Mouse (Mus musculus) forebrain, embryonic 11.5 days (tissue): ENCODE measurements around the gene Sval1. TPM values are rescaled to one million over a fixed set of nuclear protein-coding genes. Genes with fewer than 3 reads are reported as not detected.

ENCODE experiments used
- ATAC-seq: fragments of 200-750 bp; cut with Nextera tagmentation; replicated peaks from 2 replicates; pipeline ENCODE4 v1.8.0; 2017; ENCODE audit warnings: moderate TSS enrichment; ENCODE audit not compliant: low FRiP score
- DNase-seq: peaks from one replicate; pipeline ENCODE4 v3.0.0-alpha.2; 2017; ENCODE audit warnings: low spot score
- H3K27ac ChIP-seq: fragments of 300-500 bp; sonication (generic); 2 replicates; pipeline ENCODE4 v1.5.1; 2014; ENCODE audit warnings: low read depth, low read length
- H3K27me3 ChIP-seq: fragments of 300-500 bp; sonication (generic); 2 replicates; pipeline ENCODE4 v1.6.1; 2014; ENCODE audit warnings: mild to moderate bottlenecking, low read length, mixed read lengths; ENCODE audit not compliant: control insufficient read depth, insufficient read depth
- H3K36me3 ChIP-seq: fragments of 300-500 bp; sonication (generic); 2 replicates; pipeline ENCODE4 v1.6.1; 2014; ENCODE audit warnings: mild to moderate bottlenecking, low read length, moderate library complexity, mixed read lengths; ENCODE audit not compliant: control insufficient read depth, insufficient read depth
- H3K4me1 ChIP-seq: fragments of 300-500 bp; sonication (generic); replicated peaks from 2 replicates; pipeline ENCODE4 v1.6.1; 2014; ENCODE audit warnings: low read length, mixed read lengths; ENCODE audit not compliant: control insufficient read depth, insufficient read depth
- H3K4me2 ChIP-seq: fragments of 300-500 bp; sonication (generic); 2 replicates; pipeline ENCODE4 v1.6.1; 2014; ENCODE audit warnings: low read depth, mild to moderate bottlenecking, low read length, moderate library complexity, mixed read lengths; ENCODE audit not compliant: severe bottlenecking
- H3K4me3 ChIP-seq: fragments of 300-500 bp; sonication (generic); 2 replicates; pipeline ENCODE4 v1.5.1; 2014; ENCODE audit warnings: low read depth, low read length
- H3K9ac ChIP-seq: fragments of 300-500 bp; sonication (generic); 2 replicates; pipeline ENCODE4 v1.6.1; 2014; ENCODE audit warnings: low read length
- H3K9me3 ChIP-seq: fragments of 300-500 bp; sonication (generic); 2 replicates; pipeline ENCODE4 v1.6.1; 2016; ENCODE audit warnings: low read length, mixed read lengths; ENCODE audit not compliant: control insufficient read depth
- WGBS: fragments of 180-500 bp; shearing (Covaris S2); extraction: QIAGEN DNeasy Blood & Tissue Kit; methylation state at CpG from one replicate; pipeline ENCODE4 v1.1.7; 2014; 5-methylcytosine and 5-hydroxymethylcytosine counted together
- polyA plus RNA-seq: library from polyadenylated mRNA; unstranded; fragments of >200 nt; fragmentation: Nextera tagmentation; extraction: Ambion mirVana; gene quantifications from 2 replicates; pipeline ENCODE4 v1.2.1, GENCODE M21; 2014

Sval1 gene
- polyA plus RNA-seq: not detected in 2 replicates

GRCm38 (mm10) chr6:41951330-41951729 is at the start of gene Sval1:
Gene Sval1, plus strand, starts transcription at chr6:41951630.
- H3K4me3 ChIP-seq: no peak within 1 kb of the TSS
- H3K9me3 ChIP-seq: no peaks in the 10 kb centered on the region
- 79% methylated on average over 1 of the region's 1 CpGs for WGBS
- no peaks in the 10 kb centered on the region for H3K36me3 ChIP-seq
- H3K4me1 ChIP-seq: no peaks in the 10 kb centered on the region
- H3K9ac ChIP-seq: no peak within 1 kb of the TSS
- H3K27ac ChIP-seq: no peak within 1 kb of the TSS
- no peaks in the 10 kb centered on the region for H3K27me3 ChIP-seq
- no peak within 1 kb of the TSS for H3K4me2 ChIP-seq
- ATAC-seq: no peak
- no peak for DNase-seq

DNA sequence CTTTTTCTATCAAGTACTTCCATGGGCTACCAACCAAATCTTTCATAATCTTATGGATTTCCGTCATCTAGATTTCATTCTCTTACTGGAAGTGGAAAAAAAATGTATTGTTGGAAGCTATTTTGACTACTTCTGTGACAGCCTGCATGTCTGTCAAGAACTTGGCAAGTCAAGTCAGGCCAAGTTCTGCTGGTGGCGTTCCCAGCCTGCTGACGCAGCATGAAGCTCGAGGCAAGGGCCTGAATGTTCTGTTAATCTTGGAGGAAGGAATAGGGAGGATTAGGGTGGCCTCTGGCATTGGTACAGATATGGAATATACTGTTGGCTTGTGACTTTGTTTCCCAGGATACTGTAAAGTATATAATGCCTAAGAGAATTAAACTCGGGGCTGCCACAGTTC is 39.8 kb upstream of the Sval1 start:
- WGBS: 89% methylated on average over 5 of the region's 5 CpGs
- Histone ChIP-seq H3K27ac (no peak overlapping the region), H3K4me2 (no peak overlapping the region), H3K9ac (no peak overlapping the region), H3K4me1 (no peaks in the 10 kb centered on the region), H3K27me3 (no peaks in the 10 kb centered on the region), H3K4me3 (no peak overlapping the region), H3K36me3 (no peaks in the 10 kb centered on the region), H3K9me3 (no peaks in the 10 kb centered on the region)
- ATAC-seq (no peak), DNase-seq (no peak)

DNA sequence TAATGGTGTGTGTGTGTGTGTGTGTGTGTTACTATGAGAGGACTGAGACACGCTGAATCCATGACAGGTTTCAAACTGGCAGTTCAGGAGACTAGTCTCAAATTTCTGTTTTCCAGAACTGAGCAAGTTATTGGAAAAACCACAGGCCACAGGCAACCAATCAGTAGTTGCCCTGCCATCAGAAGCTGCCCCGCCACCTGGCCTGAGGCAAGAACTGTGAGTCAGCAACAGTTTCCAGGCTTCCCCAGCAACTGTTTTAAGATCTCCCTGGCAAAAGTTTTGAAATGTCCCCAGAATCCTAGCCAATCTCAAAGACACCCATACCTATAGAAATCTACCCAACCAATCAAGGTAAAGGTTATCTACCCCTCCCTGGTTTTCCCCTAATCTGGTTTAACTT is 36.5 kb upstream of the Sval1 start:
- no peak overlapping the region for H3K27ac ChIP-seq
- no peaks in the 10 kb centered on the region for H3K27me3 ChIP-seq
- H3K4me3 ChIP-seq: no peak overlapping the region
- no peaks in the 10 kb centered on the region for H3K4me1 ChIP-seq
- no peak overlapping the region for H3K4me2 ChIP-seq
- H3K9ac ChIP-seq: no peak overlapping the region
- no peaks in the 10 kb centered on the region for H3K36me3 ChIP-seq
- no peaks in the 10 kb centered on the region for H3K9me3 ChIP-seq
- DNase-seq (no peak), ATAC-seq (no peak)
- WGBS: 88% methylated on average over 2 of the region's 2 CpGs

DNA sequence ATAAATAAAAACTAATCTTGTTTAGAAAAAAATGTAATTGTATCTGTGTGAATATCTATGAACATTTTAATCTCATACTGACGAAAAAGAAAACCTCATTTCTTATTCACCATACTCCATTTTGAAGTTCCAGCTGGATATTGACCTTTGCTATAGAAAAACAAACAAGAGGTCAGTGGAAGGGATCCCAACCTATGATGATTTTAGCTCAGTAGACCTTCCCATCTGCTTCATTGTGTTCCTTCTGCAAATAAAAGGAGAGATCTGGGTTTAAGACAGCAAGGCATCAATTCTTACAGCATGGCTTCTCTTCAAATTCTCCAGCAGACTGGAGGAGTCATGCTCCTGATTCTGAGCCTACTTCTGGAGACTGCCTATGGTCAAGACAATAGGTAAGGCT is 16.4 kb downstream of the Sval1 start, which contains the start of gene Sval3:
Gene Sval3, plus strand, starts transcription at position 301 of the 400 bp plus-strand sequence.
- H3K4me2 ChIP-seq: no peak within 1 kb of the TSS
- H3K9me3 ChIP-seq: no peaks in the 10 kb centered on the region
- H3K27me3 ChIP-seq: no peaks in the 10 kb centered on the region
- H3K9ac ChIP-seq: no peak within 1 kb of the TSS
- WGBS: 65% methylated on average over 1 of the region's 1 CpGs
- ATAC-seq (no peak), DNase-seq (no peak)
- no peak within 1 kb of the TSS for H3K27ac ChIP-seq
- no peaks in the 10 kb centered on the region for H3K36me3 ChIP-seq
- H3K4me1 ChIP-seq: no peaks in the 10 kb centered on the region
- H3K4me3 ChIP-seq: no peak within 1 kb of the TSS

Other genes with a start within 250 kb of the Sval1 start
- gene Kel, start 247.3 kb upstream of the Sval1 start, polyA plus RNA-seq: 11.9 and 12.9 TPM in 2 replicates
- not detected in 2 replicates for gene Olfr459, start 176.5 kb upstream of the Sval1 start, polyA plus RNA-seq
- gene Pip, start 104.1 kb upstream of the Sval1 start, polyA plus RNA-seq: not detected in 2 replicates
- not detected in 2 replicates for gene Sval2, start 98.6 kb upstream of the Sval1 start, polyA plus RNA-seq
- gene Sval3, start 16.5 kb downstream of the Sval1 start, polyA plus RNA-seq: not detected in 2 replicates
- not detected in 2 replicates for gene Sva, start 86.8 kb downstream of the Sval1 start, polyA plus RNA-seq
- not detected in 2 replicates for gene Tas2r139, start 189.3 kb downstream of the Sval1 start, polyA plus RNA-seq